Mouse (Mus musculus): ENCODE measurements around the gene Dcaf10. TPM values are rescaled to one million over a fixed set of nuclear protein-coding genes. Genes with fewer than 3 reads are reported as not detected.

Dcaf10 gene
- polyA plus RNA-seq (2014; fragmentation: Nextera tagmentation; extraction: Ambion mirVana) = 13.8 and 14.1 TPM in 2 replicates

GRCm38 (mm10) chr4:45341669-45342249, at the start of gene Dcaf10:
Gene Dcaf10 (plus strand): TSS chr4:45342101.
- peak; percentile 94 for DNase-seq (ENCODE audit: low spot score)
- H3K27me3 ChIP-seq (ENCODE audit: control insufficient read depth, insufficient read depth, low read length) = no peaks in the 10 kb centered on the region
- peak; percentile 92 for ATAC-seq (ENCODE audit: insufficient read depth, low FRiP score, low TSS enrichment)
- peaks cover 14% of the 10 kb centered on the region; the same call in 1 of the 2 replicates for H3K4me1 ChIP-seq (ENCODE audit: control insufficient read depth, insufficient read depth, low read length)
- WGBS = under 1% methylated on average over 42 of the region's 42 CpGs
- peak within 1 kb of the TSS; percentile 96 for H3K4me3 ChIP-seq (ENCODE audit: low read depth, low read length)
- no peaks in the 10 kb centered on the region for H3K9me3 ChIP-seq (ENCODE audit: control insufficient read depth, low read length)
- peak within 1 kb of the TSS; percentile 88 for H3K27ac ChIP-seq (ENCODE audit: low read depth, low read length)
- no peaks in the 10 kb centered on the region for H3K36me3 ChIP-seq (ENCODE audit: control insufficient read depth, insufficient read depth, low read length)
- H3K4me2 ChIP-seq (ENCODE audit: low read depth) = peak within 1 kb of the TSS; percentile 90
- H3K9ac ChIP-seq (ENCODE audit: low read length) = peak within 1 kb of the TSS; percentile 92

GRCm38 (mm10) chr4:45296662-45297564, 45.0 kb upstream of the Dcaf10 start, which contains the start of gene Trmt10b:
Gene Trmt10b (plus strand): TSS chr4:45297127.
- DNase-seq (ENCODE audit: low spot score) (peak; percentile 69), ATAC-seq (ENCODE audit: insufficient read depth, low FRiP score, low TSS enrichment) (peak; percentile 58; the same call in 1 of the 2 replicates)
- H3K9me3 ChIP-seq (ENCODE audit: control insufficient read depth, low read length) = no peaks in the 10 kb centered on the region
- no peaks in the 10 kb centered on the region for H3K36me3 ChIP-seq (ENCODE audit: control insufficient read depth, insufficient read depth, low read length)
- H3K9ac ChIP-seq (ENCODE audit: low read length) = peak within 1 kb of the TSS; percentile 72
- 23% methylated on average over 27 of the region's 27 CpGs for WGBS
- peak within 1 kb of the TSS; percentile 85 for H3K4me3 ChIP-seq (ENCODE audit: low read depth, low read length)
- H3K27ac ChIP-seq (ENCODE audit: low read depth, low read length) = no peak within 1 kb of the TSS
- no peaks in the 10 kb centered on the region for H3K27me3 ChIP-seq (ENCODE audit: control insufficient read depth, insufficient read depth, low read length)
- no peaks in the 10 kb centered on the region for H3K4me1 ChIP-seq (ENCODE audit: control insufficient read depth, insufficient read depth, low read length)
- peak within 1 kb of the TSS; percentile 69 for H3K4me2 ChIP-seq (ENCODE audit: low read depth)

GRCm38 (mm10) chr4:45305536-45305935, 36.4 kb upstream of the Dcaf10 start:
- Histone ChIP-seq H3K4me3 (ENCODE audit: low read depth, low read length) (no peak overlapping the region), H3K9me3 (ENCODE audit: control insufficient read depth, low read length) (no peaks in the 10 kb centered on the region), H3K4me1 (ENCODE audit: control insufficient read depth, insufficient read depth, low read length) (no peaks in the 10 kb centered on the region), H3K9ac (ENCODE audit: low read length) (no peak overlapping the region), H3K4me2 (ENCODE audit: low read depth) (no peak overlapping the region), H3K27me3 (ENCODE audit: control insufficient read depth, insufficient read depth, low read length) (no peaks in the 10 kb centered on the region), H3K27ac (ENCODE audit: low read depth, low read length) (no peak overlapping the region), H3K36me3 (ENCODE audit: control insufficient read depth, insufficient read depth, low read length) (0 out of 2 replicates have a peak, but pooled peaks cover 4% of the 10 kb centered on the region)
- no peak for DNase-seq (ENCODE audit: low spot score)
- WGBS = 96% methylated on average over 14 of the region's 14 CpGs
- ATAC-seq (ENCODE audit: insufficient read depth, low FRiP score, low TSS enrichment) = no peak

GRCm38 (mm10) chr4:45308046-45308445, 33.9 kb upstream of the Dcaf10 start:
- H3K4me3 ChIP-seq (ENCODE audit: low read depth, low read length) = no peak overlapping the region
- no peak overlapping the region for H3K27ac ChIP-seq (ENCODE audit: low read depth, low read length)
- H3K4me2 ChIP-seq (ENCODE audit: low read depth) = no peak overlapping the region
- no peak overlapping the region for H3K9ac ChIP-seq (ENCODE audit: low read length)
- H3K27me3 ChIP-seq (ENCODE audit: control insufficient read depth, insufficient read depth, low read length) = no peaks in the 10 kb centered on the region
- DNase-seq (ENCODE audit: low spot score) (peak; percentile 18), ATAC-seq (ENCODE audit: insufficient read depth, low FRiP score, low TSS enrichment) (no peak)
- no peaks in the 10 kb centered on the region for H3K4me1 ChIP-seq (ENCODE audit: control insufficient read depth, insufficient read depth, low read length)
- H3K36me3 ChIP-seq (ENCODE audit: control insufficient read depth, insufficient read depth, low read length) = 0 out of 2 replicates have a peak, but pooled peaks cover 4% of the 10 kb centered on the region
- no peaks in the 10 kb centered on the region for H3K9me3 ChIP-seq (ENCODE audit: control insufficient read depth, low read length)
- 39% methylated on average over 11 of the region's 11 CpGs for WGBS

GRCm38 (mm10) chr4:45308606-45309005, 33.3 kb upstream of the Dcaf10 start:
- Histone ChIP-seq H3K4me1 (ENCODE audit: control insufficient read depth, insufficient read depth, low read length) (no peaks in the 10 kb centered on the region), H3K9ac (ENCODE audit: low read length) (no peak overlapping the region), H3K36me3 (ENCODE audit: control insufficient read depth, insufficient read depth, low read length) (0 out of 2 replicates have a peak, but pooled peaks cover 4% of the 10 kb centered on the region), H3K4me3 (ENCODE audit: low read depth, low read length) (no peak overlapping the region), H3K4me2 (ENCODE audit: low read depth) (no peak overlapping the region), H3K9me3 (ENCODE audit: control insufficient read depth, low read length) (no peaks in the 10 kb centered on the region), H3K27me3 (ENCODE audit: control insufficient read depth, insufficient read depth, low read length) (no peaks in the 10 kb centered on the region), H3K27ac (ENCODE audit: low read depth, low read length) (no peak overlapping the region)
- 89% methylated on average over 6 of the region's 6 CpGs for WGBS
- no peak for DNase-seq (ENCODE audit: low spot score)
- ATAC-seq (ENCODE audit: insufficient read depth, low FRiP score, low TSS enrichment) = no peak

GRCm38 (mm10) chr4:45311056-45311455, 30.8 kb upstream of the Dcaf10 start:
- no peak for DNase-seq (ENCODE audit: low spot score)
- Histone ChIP-seq H3K36me3 (ENCODE audit: control insufficient read depth, insufficient read depth, low read length) (no peaks in the 10 kb centered on the region), H3K9ac (ENCODE audit: low read length) (no peak overlapping the region), H3K27ac (ENCODE audit: low read depth, low read length) (no peak overlapping the region), H3K4me1 (ENCODE audit: control insufficient read depth, insufficient read depth, low read length) (no peaks in the 10 kb centered on the region), H3K4me2 (ENCODE audit: low read depth) (no peak overlapping the region), H3K9me3 (ENCODE audit: control insufficient read depth, low read length) (no peaks in the 10 kb centered on the region), H3K4me3 (ENCODE audit: low read depth, low read length) (no peak overlapping the region), H3K27me3 (ENCODE audit: control insufficient read depth, insufficient read depth, low read length) (no peaks in the 10 kb centered on the region)
- no peak for ATAC-seq (ENCODE audit: insufficient read depth, low FRiP score, low TSS enrichment)
- 94% methylated on average over 2 of the region's 2 CpGs for WGBS

- H3K27me3 ChIP-seq (ENCODE audit: control insufficient read depth, insufficient read depth, low read length) = no peaks in the 10 kb centered on the region
- H3K27ac ChIP-seq (ENCODE audit: low read depth, low read length) = peak overlapping the region; percentile 81
- H3K4me3 ChIP-seq (ENCODE audit: low read depth, low read length) = peak overlapping the region; percentile 97
- peak overlapping the region; percentile 81 for H3K4me2 ChIP-seq (ENCODE audit: low read depth)
- no peaks in the 10 kb centered on the region for H3K4me1 ChIP-seq (ENCODE audit: control insufficient read depth, insufficient read depth, low read length)
- ATAC-seq (ENCODE audit: insufficient read depth, low FRiP score, low TSS enrichment) (peak; percentile 74), DNase-seq (ENCODE audit: low spot score) (peak; percentile 85)
- H3K9me3 ChIP-seq (ENCODE audit: control insufficient read depth, low read length) = no peaks in the 10 kb centered on the region
- WGBS = under 1% methylated on average over 56 of the region's 56 CpGs
- no peaks in the 10 kb centered on the region for H3K36me3 ChIP-seq (ENCODE audit: control insufficient read depth, insufficient read depth, low read length)
- H3K9ac ChIP-seq (ENCODE audit: low read length) = peak overlapping the region; percentile 90
These were observed 21.6 kb upstream of the Dcaf10 start for GRCm38 (mm10) chr4:45320159-45320816.

GRCm38 (mm10) chr4:45331139-45331538, 10.8 kb upstream of the Dcaf10 start:
- Histone ChIP-seq H3K4me3 (ENCODE audit: low read depth, low read length) (no peak overlapping the region), H3K9me3 (ENCODE audit: control insufficient read depth, low read length) (no peaks in the 10 kb centered on the region), H3K4me1 (ENCODE audit: control insufficient read depth, insufficient read depth, low read length) (no peaks in the 10 kb centered on the region), H3K27ac (ENCODE audit: low read depth, low read length) (no peak overlapping the region), H3K27me3 (ENCODE audit: control insufficient read depth, insufficient read depth, low read length) (no peaks in the 10 kb centered on the region), H3K4me2 (ENCODE audit: low read depth) (no peak overlapping the region), H3K9ac (ENCODE audit: low read length) (no peak overlapping the region), H3K36me3 (ENCODE audit: control insufficient read depth, insufficient read depth, low read length) (no peaks in the 10 kb centered on the region)
- no peak for ATAC-seq (ENCODE audit: insufficient read depth, low FRiP score, low TSS enrichment)
- WGBS = 84% methylated on average over 7 of the region's 7 CpGs
- no peak for DNase-seq (ENCODE audit: low spot score)
